Mouse (Mus musculus) CH12.LX (cell line): ENCODE data around the gene Sacm1l. TPM values are rescaled to one million over a fixed set of nuclear protein-coding genes. Genes with fewer than 3 reads are reported as not detected.

Experiments
- DNase-seq: peaks from one replicate; pipeline ENCODE4 v3.0.0-alpha.2; 2013; ENCODE audit errors: extremely low read depth
- H3K27ac ChIP-seq: 2 replicates; pipeline ENCODE4 v1.5.1; 2012; ENCODE audit warnings: low read depth, mild to moderate bottlenecking, control low read depth, moderate library complexity; ENCODE audit not compliant: insufficient read depth
- H3K27me3 ChIP-seq: replicated peaks from 2 replicates; pipeline ENCODE3; 2012; ENCODE audit warnings: inconsistent platforms
- H3K36me3 ChIP-seq, 2 experiments: replicated peaks in 1 of 2; 2 replicates each; pipeline versions ENCODE3 to v1.6.1; 2012; ENCODE audit warnings: inconsistent platforms in 1 of 2, low read length in 1 of 2, mild to moderate bottlenecking in 1 of 2, mixed read lengths in 1 of 2, moderate library complexity in 1 of 2; ENCODE audit not compliant: control insufficient read depth in 1 of 2, insufficient read depth in 1 of 2
- H3K4me1 ChIP-seq, 2 experiments: 2 replicates each; pipeline ENCODE4 v1.6.1; 2012; ENCODE audit warnings: inconsistent platforms in 1 of 2, moderate library complexity in 1 of 2; ENCODE audit not compliant: insufficient read depth in 2 of 2, control insufficient read depth in 1 of 2
- H3K4me2 ChIP-seq: 2 replicates; pipeline ENCODE4 v1.6.1; 2012; ENCODE audit warnings: low read depth, mild to moderate bottlenecking, control low read depth; ENCODE audit not compliant: poor library complexity, insufficient read depth, severe bottlenecking
- H3K4me3 ChIP-seq, 3 experiments: fragments of 150-350 bp in 1 of 3; sonication (generic) in 1 of 3; replicated peaks in 1 of 3; 2 replicates each; pipeline versions ENCODE3 to v1.5.1; 2011 to 2012; ENCODE audit warnings: low read depth in 2 of 3, low read length in 2 of 3, mild to moderate bottlenecking in 2 of 3, moderate library complexity in 2 of 3, control low read depth in 1 of 3, improper control_type of control experiment in 1 of 3, inconsistent platforms in 1 of 3, mixed read lengths in 1 of 3; ENCODE audit not compliant: poor library complexity in 1 of 3
- H3K79me2 ChIP-seq: replicated peaks from 2 replicates; pipeline ENCODE4 v1.6.1; 2012; ENCODE audit warnings: mild to moderate bottlenecking, moderate library complexity; ENCODE audit not compliant: control insufficient read depth, poor library complexity, insufficient read depth, severe bottlenecking; ENCODE audit errors: extremely low read depth
- H3K9ac ChIP-seq: 2 replicates; pipeline ENCODE4 v1.6.1; 2012; ENCODE audit warnings: low read depth, mild to moderate bottlenecking, control low read depth, moderate library complexity; ENCODE audit not compliant: insufficient read depth
- H3K9me3 ChIP-seq: replicated peaks from 2 replicates; pipeline ENCODE3; 2012; ENCODE audit warnings: low read length, inconsistent platforms, mixed read lengths
- CHD2 ChIP-seq: IDR thresholded peaks from 2 replicates; pipeline ENCODE4 v1.6.1; 2011; ENCODE audit warnings: low read length, improper control_type of control experiment
- E2F4 ChIP-seq: IDR thresholded peaks from 2 replicates; pipeline ENCODE4 v1.6.1; 2011; ENCODE audit warnings: low read depth, low read length, improper control_type of control experiment; ENCODE audit not compliant: insufficient replicate concordance
- ETS1 ChIP-seq: conservative IDR thresholded peaks from 2 replicates; pipeline ENCODE4 v1.6.1; 2012; ENCODE audit warnings: low read depth, mild to moderate bottlenecking, inconsistent platforms, low read length, improper control_type of control experiment, moderate library complexity
- GABPA ChIP-seq: IDR thresholded peaks from 2 replicates; pipeline ENCODE4 v1.6.1; 2012; ENCODE audit warnings: low read depth, low read length, improper control_type of control experiment, inconsistent platforms; ENCODE audit not compliant: insufficient replicate concordance
- IRF4 ChIP-seq: IDR thresholded peaks from 2 replicates; pipeline ENCODE4 v1.6.1; 2014; ENCODE audit warnings: low read depth, mild to moderate bottlenecking, inconsistent platforms, low read length, improper control_type of control experiment
- MAX ChIP-seq: IDR thresholded peaks from 2 replicates; pipeline ENCODE4 v1.6.1; 2011; ENCODE audit warnings: low read length, improper control_type of control experiment
- MEF2A ChIP-seq: IDR thresholded peaks from 2 replicates; pipeline ENCODE4 v1.6.1; 2014; ENCODE audit warnings: low read depth, mild to moderate bottlenecking, inconsistent platforms, low read length, improper control_type of control experiment, borderline replicate concordance
- MXI1 ChIP-seq: IDR thresholded peaks from 2 replicates; pipeline ENCODE4 v1.6.1; 2011; ENCODE audit warnings: mild to moderate bottlenecking, low read depth, low read length, improper control_type of control experiment
- NRF1 ChIP-seq: IDR thresholded peaks from 2 replicates; pipeline ENCODE4 v1.6.1; 2014; ENCODE audit warnings: low read depth, mild to moderate bottlenecking, inconsistent platforms, low read length, improper control_type of control experiment, moderate library complexity
- PAX5 ChIP-seq: IDR thresholded peaks from 2 replicates; pipeline ENCODE4 v1.6.1; 2012; ENCODE audit warnings: low read length, inconsistent platforms, mixed read lengths
- POLR2A ChIP-seq: IDR thresholded peaks from 2 replicates; pipeline ENCODE4 v1.6.1; 2011; ENCODE audit warnings: low read depth, mild to moderate bottlenecking, improper control_type of control experiment, low read length
- POLR2AphosphoS2 ChIP-seq: IDR thresholded peaks from 2 replicates; pipeline ENCODE4 v1.6.1; 2011; ENCODE audit warnings: low read depth, low read length, improper control_type of control experiment
- RAD21 ChIP-seq: IDR thresholded peaks from 2 replicates; pipeline ENCODE4 v1.6.1; 2011; ENCODE audit warnings: low read depth, mild to moderate bottlenecking, low read length, improper control_type of control experiment, moderate library complexity
- RCOR1 ChIP-seq: conservative IDR thresholded peaks from 2 replicates; pipeline ENCODE4 v1.6.1; 2012; ENCODE audit warnings: low read depth, mild to moderate bottlenecking, inconsistent platforms, low read length, improper control_type of control experiment
- SIN3A ChIP-seq: IDR thresholded peaks from 2 replicates; pipeline ENCODE4 v1.6.1; 2012; ENCODE audit warnings: low read length, improper control_type of control experiment, inconsistent platforms
- SMC3 ChIP-seq: IDR thresholded peaks from 2 replicates; pipeline ENCODE4 v1.6.1; 2011; ENCODE audit warnings: low read depth, low read length, improper control_type of control experiment
- TBP ChIP-seq: conservative IDR thresholded peaks from 2 replicates; pipeline ENCODE4 v1.6.1; 2011; ENCODE audit warnings: low read depth, low read length, improper control_type of control experiment
- TCF12 ChIP-seq: IDR thresholded peaks from 2 replicates; pipeline ENCODE4 v1.6.1; 2014; ENCODE audit warnings: low read depth, mild to moderate bottlenecking, inconsistent platforms, low read length, improper control_type of control experiment
- USF2 ChIP-seq: conservative IDR thresholded peaks from 2 replicates; pipeline ENCODE4 v1.6.1; 2011; ENCODE audit warnings: low read depth, low read length, improper control_type of control experiment
- ZC3H11A ChIP-seq: IDR thresholded peaks from 2 replicates; pipeline ENCODE4 v1.6.1; 2012; ENCODE audit warnings: low read depth, mild to moderate bottlenecking, inconsistent platforms, low read length, improper control_type of control experiment
- ZMIZ1 ChIP-seq: IDR thresholded peaks from 2 replicates; pipeline ENCODE4 v1.6.1; 2012; ENCODE audit warnings: low read depth, mild to moderate bottlenecking, inconsistent platforms, low read length, improper control_type of control experiment
- ZNF384 ChIP-seq: IDR thresholded peaks from 2 replicates; pipeline ENCODE4 v1.6.1; 2012; ENCODE audit warnings: low read depth, low read length, improper control_type of control experiment, inconsistent platforms
- dilution Hi-C: fragments of 300-500 bp; cut with MboI; formaldehyde crosslinking; loops from 2 replicates; pipeline ENCODE4 v1.14.3; 2020; ENCODE audit warnings: low sequenced_read_pairs; ENCODE audit not compliant: extremely low pct_unique_long_range_greater_than_20kb, extremely low pct_ligation_motif_present
- in situ Hi-C: fragments of 300-500 bp; cut with MboI; formaldehyde crosslinking; loops from 3 replicates; pipeline ENCODE4 v1.14.3; 2019; ENCODE audit warnings: low sequenced_read_pairs, low pct_ligation_motif_present, low pct_unique_long_range_greater_than_20kb, mixed read lengths
- polyA plus RNA-seq: library from polyadenylated mRNA; unstranded; fragments of >175 nt; gene quantifications from 2 replicates; pipeline ENCODE4 v1.2.1, GENCODE M21; 2012; ENCODE audit warnings: low read depth; ENCODE audit not compliant: insufficient read length
- total RNA-seq, 2 experiments: library from RNA; depleted of rRNA; stranded (reverse); fragments of 300-350 nt in 1 of 2; fragments of >200 nt in 1 of 2; gene quantifications; 2 replicates each; pipeline ENCODE4 v1.2.3; 2012 to 2014

The Sacm1l gene
- total and polyA plus RNA-seq, 3 experiments, result 31.1 to 67.6 (median 37.4) TPM

GRCm38 (mm10) chr9:123601529-123601928 lies 72.0 kb downstream of the Sacm1l start:
- dilution Hi-C loops, result no loop called here
- H3K36me3 ChIP-seq, result peaks cover 0 to 17% of the 10 kb centered on the region in 2 experiments
- DNase-seq, result no peak

GRCm38 (mm10) chr9:123620311-123621098 lies 90.9 kb downstream of the Sacm1l start:
- H3K4me1 ChIP-seq, result no peaks in the 10 kb centered on the region
- no peak overlapping the region for H3K9ac ChIP-seq
- no peaks in the 10 kb centered on the region for H3K79me2 ChIP-seq
- no peaks in the 10 kb centered on the region for H3K9me3 ChIP-seq
- H3K27me3 ChIP-seq, result no peaks in the 10 kb centered on the region
- in situ Hi-C loops, result no loop called here
- H3K4me2 ChIP-seq, result no peak overlapping the region
- H3K27ac ChIP-seq, result no peak overlapping the region
- dilution Hi-C loops, result no loop called here
- no peaks in the 10 kb centered on the region for H3K36me3 ChIP-seq
- TF ChIP-seq MAX (no peak), POLR2A (no peak), GABPA (no peak), TCF12 (no peak), CHD2 (no peak), ETS1 (no peak), USF2 (no peak), POLR2AphosphoS2 (no peak), SMC3 (no peak), MXI1 (no peak), ZNF384 (no peak)
- no peak overlapping the region for H3K4me3 ChIP-seq
- DNase-seq, result no peak

More at GRCm38 (mm10) chr9:123601529-123601928, 72.0 kb downstream of the Sacm1l start:
- no peaks in the 10 kb centered on the region for H3K4me1 ChIP-seq
- H3K79me2 ChIP-seq, result no peaks in the 10 kb centered on the region
- H3K4me3 ChIP-seq, result no peak overlapping the region
- H3K27ac ChIP-seq, result no peak overlapping the region
- no peak for TF ChIP-seq TBP
- TF ChIP-seq GABPA, result no peak
- TF ChIP-seq E2F4, result no peak
- TF ChIP-seq MAX, result no peak
- TF ChIP-seq IRF4, result no peak
- TF ChIP-seq SIN3A, result no peak
- TF ChIP-seq TCF12, result no peak
- TF ChIP-seq RCOR1, result no peak
- TF ChIP-seq ZMIZ1, result no peak
- TF ChIP-seq PAX5, result no peak
- TF ChIP-seq POLR2A, result no peak
- TF ChIP-seq MEF2A, result no peak
- no peak for TF ChIP-seq ETS1
- no peak for TF ChIP-seq ZC3H11A
- no peak for TF ChIP-seq RAD21
- no peak for TF ChIP-seq NRF1
- TF ChIP-seq, all 38 proteins: peak for 0
- Histone ChIP-seq H3K9me3 (no peaks in the 10 kb centered on the region), H3K4me2 (no peak overlapping the region), H3K9ac (no peak overlapping the region), H3K27me3 (no peaks in the 10 kb centered on the region)
- in situ Hi-C loops, result no loop called here
